Mouse (Mus musculus) neural tube, embryonic 14.5 days (tissue): Measurements from ENCODE around the gene Gm10409. TPM values are rescaled to one million over a fixed set of nuclear protein-coding genes. Genes with fewer than 3 reads are reported as not detected.
"Not testable (repeated sequence)": the region's sequence is repeated elsewhere in the genome, so short reads cannot be mapped to it uniquely, and the experiment has no call there.

Experiments
- ATAC-seq: fragments of 200-750 bp; cut with Nextera tagmentation; 2 replicates; pipeline ENCODE4 v1.8.0; 2017; ENCODE audit warnings: low read depth, mild to moderate bottlenecking, moderate TSS enrichment, moderate library complexity
- H3K27ac ChIP-seq: fragments of 300-500 bp; sonication (generic); 2 replicates; pipeline ENCODE4 v1.5.1; 2014; ENCODE audit warnings: low read depth, mild to moderate bottlenecking, control low read depth, low read length, moderate library complexity, mixed read lengths
- H3K27me3 ChIP-seq: fragments of 300-500 bp; sonication (generic); 2 replicates; pipeline ENCODE4 v1.6.1; 2014; ENCODE audit warnings: low read length; ENCODE audit not compliant: control insufficient read depth, insufficient read depth
- H3K36me3 ChIP-seq: fragments of 300-500 bp; sonication (generic); 2 replicates; pipeline ENCODE4 v1.6.1; 2014; ENCODE audit warnings: low read length, mixed read lengths; ENCODE audit not compliant: control insufficient read depth, insufficient read depth
- H3K4me1 ChIP-seq: fragments of 300-500 bp; sonication (generic); 2 replicates; pipeline ENCODE4 v1.6.1; 2014; ENCODE audit warnings: low read length; ENCODE audit not compliant: control insufficient read depth, insufficient read depth
- H3K4me2 ChIP-seq: fragments of 300-500 bp; sonication (generic); 2 replicates; pipeline ENCODE4 v1.6.1; 2014; ENCODE audit warnings: mild to moderate bottlenecking, low read depth, low read length, control low read depth
- H3K4me3 ChIP-seq: fragments of 300-500 bp; sonication (generic); 2 replicates; pipeline ENCODE4 v1.5.1; 2014; ENCODE audit warnings: low read depth, low read length, control low read depth, mixed read lengths
- H3K9ac ChIP-seq: fragments of 300-500 bp; sonication (generic); replicated peaks from 2 replicates; pipeline ENCODE4 v1.6.1; 2014; ENCODE audit warnings: low read depth, mild to moderate bottlenecking, control low read depth, low read length, mixed read lengths
- H3K9me3 ChIP-seq: fragments of 300-500 bp; sonication (generic); 2 replicates; pipeline ENCODE4 v1.6.1; 2016; ENCODE audit warnings: low read length; ENCODE audit not compliant: control insufficient read depth
- WGBS: fragments of 180-500 bp; shearing (Covaris S2); extraction: QIAGEN DNeasy Blood & Tissue Kit; methylation state at CpG from one replicate; pipeline ENCODE4 v1.1.7; 2014; 5-methylcytosine and 5-hydroxymethylcytosine counted together
- polyA plus RNA-seq: library from polyadenylated mRNA; unstranded; fragments of >200 nt; fragmentation: Nextera tagmentation; extraction: Ambion mirVana; gene quantifications from 2 replicates; pipeline ENCODE4 v1.2.1, GENCODE M21; 2014

Gene Gm10409
- polyA plus RNA-seq: 21.2 and 26.3 TPM in 2 replicates

DNA sequence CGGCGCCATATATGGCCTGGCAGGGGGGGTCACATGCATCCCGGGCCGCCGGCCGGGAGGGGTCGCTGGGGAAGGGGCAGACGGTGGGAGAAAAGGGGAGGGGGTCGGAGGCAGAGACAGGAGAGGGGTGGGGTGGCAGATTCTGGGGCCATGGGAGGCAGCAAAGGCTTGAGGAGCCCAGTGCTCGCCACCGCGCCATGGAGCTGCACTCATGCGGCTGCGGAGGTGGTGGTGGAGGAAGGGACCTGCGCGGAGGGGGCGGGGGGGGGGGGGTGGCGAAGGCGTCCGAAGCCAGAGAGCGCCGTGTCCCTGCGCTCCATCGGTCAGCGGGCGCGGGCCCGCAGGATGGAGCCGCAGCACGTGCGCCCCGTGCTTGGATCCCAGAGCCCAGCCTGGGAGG lies at the start of gene Gm10409:
TSS of gene Gm10409 (plus strand) at position 301 of the 400 bp plus-strand sequence.
- no CpG with 5 or more reads among the region's 32 CpGs for WGBS
- not testable (repeated sequence) for H3K36me3 ChIP-seq, H3K4me2 ChIP-seq, H3K4me3 ChIP-seq, H3K27ac ChIP-seq, ATAC-seq, H3K9ac ChIP-seq, H3K27me3 ChIP-seq, H3K4me1 ChIP-seq, H3K9me3 ChIP-seq

DNA sequence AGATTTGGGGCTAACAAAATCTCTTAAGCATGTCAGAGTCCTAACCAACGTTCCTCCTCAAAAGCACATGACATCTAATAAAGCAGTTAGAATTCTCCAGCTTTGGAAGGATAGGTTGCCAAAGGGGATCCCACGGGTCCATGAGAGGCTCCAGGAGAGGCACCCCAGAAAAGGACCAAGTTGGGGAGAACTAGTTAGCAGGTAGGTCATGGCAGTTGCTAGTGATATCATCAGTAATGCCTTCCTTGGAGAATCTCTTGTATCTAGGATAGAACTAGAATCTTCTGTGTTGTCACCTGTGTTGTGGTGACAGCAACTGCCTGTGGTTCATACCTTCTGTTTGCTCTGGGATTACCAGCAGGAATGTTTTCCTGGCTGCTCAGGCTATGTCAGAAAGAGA lies 17.6 kb upstream of the Gm10409 start, which contains the start of gene Gm10413:
TSS of gene Gm10413 (plus strand) at position 301 of the 400 bp plus-strand sequence.
- H3K9me3 ChIP-seq, H3K27ac ChIP-seq, H3K9ac ChIP-seq, H3K36me3 ChIP-seq, H3K4me1 ChIP-seq, H3K27me3 ChIP-seq, H3K4me2 ChIP-seq, H3K4me3 ChIP-seq, ATAC-seq: not testable (repeated sequence)
- WGBS: no CpG with 5 or more reads among the region's 2 CpGs

DNA sequence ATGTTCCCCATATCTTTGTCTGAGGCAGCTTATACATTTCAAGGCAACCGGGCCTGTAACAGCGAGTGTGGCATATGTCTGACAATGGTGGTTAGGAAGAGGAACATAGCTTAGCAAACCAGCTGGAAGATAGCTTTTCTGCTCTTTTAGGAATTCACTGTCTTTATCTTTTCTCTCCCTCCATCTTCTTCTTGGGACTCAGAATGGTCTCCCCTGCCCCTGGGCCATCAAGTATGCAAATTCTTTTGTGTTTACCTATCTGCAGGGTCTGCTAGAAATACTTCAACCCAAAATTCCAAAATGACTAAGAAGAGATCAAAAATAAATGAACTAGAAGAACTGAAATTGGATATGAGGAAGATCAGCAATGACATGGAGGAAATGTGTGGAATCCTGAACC lies 15.4 kb downstream of the Gm10409 start, which contains the start of gene Gm3005:
TSS of gene Gm3005 (plus strand) at position 301 of the 400 bp plus-strand sequence.
- not testable (repeated sequence) for H3K4me2 ChIP-seq, H3K4me3 ChIP-seq, H3K27me3 ChIP-seq, H3K27ac ChIP-seq, H3K9me3 ChIP-seq, H3K4me1 ChIP-seq, H3K36me3 ChIP-seq, ATAC-seq, H3K9ac ChIP-seq
- no CpG with 5 or more reads among the region's 2 CpGs for WGBS

DNA sequence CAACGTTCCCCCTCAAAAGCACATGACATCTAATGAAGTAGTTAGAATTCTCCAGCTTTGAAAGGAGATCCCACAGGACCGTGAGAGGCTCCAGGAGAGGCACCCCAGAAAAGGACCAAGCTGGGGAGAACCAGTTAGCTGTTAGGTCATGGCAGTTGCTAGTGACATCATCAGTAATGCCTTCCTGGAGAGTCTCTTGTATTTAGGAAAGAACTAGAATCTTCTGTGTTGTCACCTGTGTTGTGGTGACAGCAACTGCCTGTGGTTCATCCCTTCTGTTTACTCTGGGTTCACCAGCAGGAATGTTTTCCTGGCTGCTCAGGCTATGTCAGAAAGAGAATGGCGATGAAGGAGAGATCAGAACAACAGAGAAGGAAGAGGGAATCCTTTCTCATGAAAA lies 36.7 kb downstream of the Gm10409 start, which contains the start of gene Gm10408:
TSS of gene Gm10408 (plus strand) at position 301 of the 400 bp plus-strand sequence.
- WGBS: no CpG with 5 or more reads among the region's 3 CpGs
- H3K27me3 ChIP-seq: not testable (repeated sequence)

More for the DNA sequence above, 36.7 kb downstream of the Gm10409 start, which contains the start of gene Gm10408:
- not testable (repeated sequence) for H3K4me2 ChIP-seq, H3K9me3 ChIP-seq, H3K4me3 ChIP-seq, H3K9ac ChIP-seq, H3K27ac ChIP-seq, H3K36me3 ChIP-seq, H3K4me1 ChIP-seq, ATAC-seq

Other genes with a start within 250 kb of the Gm10409 start
- gene Gm5795, start 224.4 kb upstream of the Gm10409 start, polyA plus RNA-seq: 0.29 and 0.61 TPM in 2 replicates
- 26.4 and 29.5 TPM in 2 replicates for gene D830030K20Rik, start 204.1 kb upstream of the Gm10409 start, polyA plus RNA-seq
- 0.28 and 0.48 TPM in 2 replicates for gene Gm2956, start 80.0 kb upstream of the Gm10409 start, polyA plus RNA-seq
- not detected in 2 replicates for gene Gm10413, start 17.5 kb upstream of the Gm10409 start, polyA plus RNA-seq
- gene Gm3005, start 15.5 kb downstream of the Gm10409 start, polyA plus RNA-seq: 9.2 and 12.1 TPM in 2 replicates
- gene Gm10408, start 36.8 kb downstream of the Gm10409 start, polyA plus RNA-seq: not detected in 2 replicates
- gene Gm3012, start 221.9 kb downstream of the Gm10409 start, polyA plus RNA-seq: not detected in 2 replicates
- gene Gm3020, start 239.4 kb downstream of the Gm10409 start, polyA plus RNA-seq: 21.2 and 26.3 TPM in 2 replicates